Mouse (Mus musculus) bone marrow, adult 2 months (tissue): Measurements from ENCODE around the gene Nt5c1a. TPM values are rescaled to one million over a fixed set of nuclear protein-coding genes. Genes with fewer than 3 reads are reported as not detected.
A peak's percentile ranks its signal among the peaks of the same experiment; 100 is the strongest.

Source experiments
- H3K27ac ChIP-seq: fragments of 200-500 bp; 2 replicates; pipeline ENCODE4 v1.5.1; 2012; ENCODE audit warnings: low read depth, mild to moderate bottlenecking, control low read depth, inconsistent platforms, low read length; ENCODE audit not compliant: control insufficient read depth, poor library complexity, insufficient read depth
- H3K4me1 ChIP-seq: fragments of 200-500 bp; 2 replicates; pipeline ENCODE4 v1.6.1; 2011; ENCODE audit warnings: low read length; ENCODE audit not compliant: control insufficient read depth, insufficient read depth
- H3K4me3 ChIP-seq: fragments of 200-500 bp; replicated peaks from 2 replicates; pipeline ENCODE3; 2011; ENCODE audit warnings: mild to moderate bottlenecking, low read depth, low read length, control low read depth; ENCODE audit not compliant: control insufficient read depth
- CTCF ChIP-seq: fragments of 200-500 bp; IDR thresholded peaks from 2 replicates; pipeline ENCODE4 v1.5.1; 2011; ENCODE audit warnings: low read length, control low read depth; ENCODE audit not compliant: control insufficient read depth, insufficient read depth
- POLR2A ChIP-seq: fragments of 200-500 bp; IDR thresholded peaks from 2 replicates; pipeline ENCODE4 v1.6.1; 2011; ENCODE audit warnings: low read depth, mild to moderate bottlenecking, control low read depth, low read length, borderline replicate concordance; ENCODE audit not compliant: control insufficient read depth
- WGBS: fragments of 180-500 bp; shearing (Covaris S2); methylation state at CpG from one replicate; pipeline ENCODE4 v1.1.7; 2018; 5-methylcytosine and 5-hydroxymethylcytosine counted together
- polyA plus RNA-seq: library from polyadenylated mRNA; stranded (reverse); fragments of >200 nt; gene quantifications from 2 replicates; pipeline ENCODE4 v1.2.4, GENCODE M21; 2011; ENCODE audit warnings: low replicate concordance; ENCODE audit not compliant: missing spikeins, insufficient read depth, insufficient read length

Nt5c1a gene
- polyA plus RNA-seq, 1 experiment, result not detected

DNA sequence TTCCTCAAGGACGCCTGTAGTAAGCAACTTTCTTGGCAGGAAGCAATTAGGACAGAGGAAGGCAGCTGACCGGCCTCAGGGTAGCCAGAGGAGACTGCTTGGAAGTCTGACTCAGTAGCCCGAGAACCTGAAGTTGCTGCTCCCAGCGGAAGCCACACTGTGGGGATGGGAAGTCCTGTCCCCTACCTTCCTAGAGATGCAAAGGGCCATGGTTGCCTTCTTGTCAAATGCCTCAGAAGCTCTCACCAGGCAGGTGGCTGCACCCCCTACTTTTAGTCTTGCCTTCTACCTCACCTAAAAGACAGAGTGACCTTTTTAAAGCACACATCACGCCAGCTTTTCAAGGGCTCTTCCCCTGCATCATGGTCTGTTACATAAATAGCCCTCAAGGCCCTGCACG lies 4.6 kb upstream of the Nt5c1a start:
- TF ChIP-seq POLR2A (no peak), CTCF (no peak)
- no peak overlapping the region for H3K4me3 ChIP-seq
- 45% methylated on average over 6 of the region's 6 CpGs for WGBS
- H3K4me1 ChIP-seq, result no peaks in the 10 kb centered on the region
- H3K27ac ChIP-seq, result no peak overlapping the region

DNA sequence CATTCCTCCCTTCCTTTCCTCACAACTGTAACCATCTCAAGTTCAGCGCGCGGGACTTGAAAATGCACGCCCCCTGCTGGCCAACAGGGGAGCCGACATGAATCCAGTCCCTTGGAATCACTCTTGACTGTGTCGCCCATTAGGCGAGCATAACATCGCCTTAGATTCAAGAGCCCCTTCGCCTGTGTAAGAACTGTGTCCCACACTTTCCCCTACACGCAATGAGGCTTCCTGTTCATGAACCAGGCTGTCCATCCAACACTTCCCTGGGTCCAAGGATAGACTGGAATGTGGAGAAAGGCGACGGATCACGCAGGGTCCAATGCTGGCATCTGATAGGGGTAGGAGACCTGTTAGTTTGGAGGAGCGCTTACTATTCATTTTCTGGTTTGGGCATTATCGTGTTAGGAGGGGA lies 526 bp upstream of the Nt5c1a start:
- Histone ChIP-seq H3K4me1 (no peaks in the 10 kb centered on the region), H3K27ac (no peak overlapping the region), H3K4me3 (no peak overlapping the region)
- WGBS, result 8% methylated on average over 15 of the region's 15 CpGs
- TF ChIP-seq CTCF (peak; percentile 67), POLR2A (no peak)

DNA sequence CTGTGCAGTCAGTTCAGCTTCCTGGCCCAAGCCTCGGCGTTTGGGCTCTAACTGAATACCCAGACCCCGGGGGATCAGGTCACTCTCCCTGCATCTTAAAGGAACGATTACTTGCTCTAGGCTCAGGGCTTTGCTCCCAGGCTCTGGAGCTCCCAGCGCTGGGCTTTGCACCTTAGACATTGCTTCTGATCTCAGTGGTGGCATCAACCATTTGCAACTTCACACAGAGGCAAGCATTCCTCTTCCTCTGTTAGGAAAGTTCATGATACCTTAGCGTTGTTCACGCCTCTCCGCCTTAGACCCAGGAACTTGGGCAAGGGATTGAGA lies 753 bp downstream of the Nt5c1a start:
- no peak for TF ChIP-seq CTCF
- TF ChIP-seq POLR2A, result no peak
- WGBS, result 31% methylated on average over 8 of the region's 8 CpGs
- Histone ChIP-seq H3K27ac (no peak overlapping the region), H3K4me3 (no peak overlapping the region), H3K4me1 (no peaks in the 10 kb centered on the region)

DNA sequence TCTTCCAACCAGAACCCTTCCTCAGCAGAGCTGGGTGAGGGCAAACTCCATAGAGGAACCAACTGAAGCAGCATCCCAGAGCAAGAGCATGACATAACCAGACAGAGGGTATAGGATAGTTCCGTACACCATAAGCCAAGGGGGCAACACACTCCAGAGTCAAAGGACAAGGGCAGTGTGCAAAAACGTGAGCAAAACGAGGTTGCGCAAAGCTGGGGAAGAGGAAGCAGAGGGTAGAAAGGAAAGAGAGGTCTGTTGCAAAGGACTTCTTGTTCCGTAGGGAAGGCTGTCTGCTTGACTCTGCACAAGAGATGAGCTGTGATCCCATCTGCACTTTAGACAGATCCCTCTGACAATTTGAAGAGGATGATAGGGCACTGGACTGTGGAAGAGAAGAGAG lies 6.0 kb downstream of the Nt5c1a start:
- no peak overlapping the region for H3K27ac ChIP-seq
- no peak overlapping the region for H3K4me3 ChIP-seq
- no peaks in the 10 kb centered on the region; the same call in 1 of the 2 replicates for H3K4me1 ChIP-seq
- TF ChIP-seq CTCF (no peak), POLR2A (no peak)
- WGBS, result 19% methylated on average over 5 of the region's 5 CpGs

DNA sequence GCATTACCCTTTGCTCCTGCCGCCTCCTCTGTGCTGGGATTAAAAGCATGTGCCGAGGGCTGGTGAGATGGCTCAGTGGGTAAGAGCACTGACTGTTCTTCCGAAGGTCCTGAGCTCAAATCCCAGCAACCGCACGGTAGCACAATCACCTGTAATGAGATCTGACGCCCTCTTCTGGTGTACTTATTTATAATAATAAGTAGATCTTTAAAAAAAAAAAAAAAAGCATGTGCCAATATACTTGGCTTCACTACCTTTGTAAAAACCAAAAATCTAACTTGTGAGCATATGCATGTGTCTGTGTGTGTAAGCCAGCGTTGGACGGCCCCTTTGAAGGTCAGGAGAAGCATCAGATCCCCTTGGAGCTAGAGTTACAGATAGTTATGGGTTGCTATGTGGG lies 9.7 kb downstream of the Nt5c1a start:
- Histone ChIP-seq H3K27ac (no peak overlapping the region), H3K4me3 (no peak overlapping the region), H3K4me1 (no peaks in the 10 kb centered on the region; the same call in 1 of the 2 replicates)
- 60% methylated on average over 8 of the region's 8 CpGs for WGBS
- TF ChIP-seq CTCF, result no peak
- TF ChIP-seq POLR2A, result no peak

DNA sequence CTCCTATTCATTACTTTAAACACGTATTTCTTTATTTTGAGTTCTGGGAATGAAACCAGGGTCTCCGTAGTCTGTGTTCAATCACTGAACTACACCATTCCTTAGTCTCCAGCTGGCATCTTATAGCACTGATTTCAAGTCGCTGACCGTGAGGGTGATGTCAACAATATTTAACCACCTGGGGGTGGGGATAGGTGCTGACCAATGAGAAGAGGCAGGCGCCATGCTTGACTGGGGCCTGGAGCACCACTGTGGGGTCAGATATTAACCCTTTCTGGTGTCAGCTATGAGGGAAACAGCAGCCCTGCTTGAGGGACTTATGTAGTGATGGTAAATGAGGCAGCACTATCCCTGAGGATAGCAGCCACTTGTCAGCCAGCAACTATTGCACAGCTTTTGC lies 10.1 kb downstream of the Nt5c1a start:
- no peak for TF ChIP-seq POLR2A
- TF ChIP-seq CTCF, result no peak
- no peaks in the 10 kb centered on the region; the same call in 1 of the 2 replicates for H3K4me1 ChIP-seq
- no peak overlapping the region for H3K4me3 ChIP-seq
- 74% methylated on average over 5 of the region's 5 CpGs for WGBS
- H3K27ac ChIP-seq, result no peak overlapping the region

DNA sequence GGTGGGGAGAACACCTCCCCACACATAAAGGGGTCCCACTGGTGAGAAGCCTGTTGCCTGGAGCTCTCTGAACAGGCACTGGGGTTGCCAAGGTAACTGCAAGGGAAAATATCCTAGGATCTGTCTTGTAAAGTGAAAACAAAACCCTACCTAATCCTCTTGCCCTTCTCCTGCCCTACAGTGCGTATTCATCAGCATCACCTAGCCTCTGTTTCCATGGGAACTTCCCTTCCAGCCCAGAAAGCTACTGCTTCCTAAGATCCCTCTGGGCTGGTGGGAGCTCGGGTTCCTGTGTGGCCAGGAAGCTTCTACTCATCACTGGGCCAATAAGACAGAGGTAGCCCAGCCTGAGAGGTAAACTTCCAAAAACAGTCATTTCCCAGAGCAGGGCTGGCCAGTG lies 11.0 kb downstream of the Nt5c1a start:
- WGBS, result 54% methylated on average over 2 of the region's 2 CpGs
- H3K4me3 ChIP-seq, result no peak overlapping the region
- H3K27ac ChIP-seq, result no peak overlapping the region
- H3K4me1 ChIP-seq, result no peaks in the 10 kb centered on the region; the same call in 1 of the 2 replicates
- no peak for TF ChIP-seq CTCF
- no peak for TF ChIP-seq POLR2A

DNA sequence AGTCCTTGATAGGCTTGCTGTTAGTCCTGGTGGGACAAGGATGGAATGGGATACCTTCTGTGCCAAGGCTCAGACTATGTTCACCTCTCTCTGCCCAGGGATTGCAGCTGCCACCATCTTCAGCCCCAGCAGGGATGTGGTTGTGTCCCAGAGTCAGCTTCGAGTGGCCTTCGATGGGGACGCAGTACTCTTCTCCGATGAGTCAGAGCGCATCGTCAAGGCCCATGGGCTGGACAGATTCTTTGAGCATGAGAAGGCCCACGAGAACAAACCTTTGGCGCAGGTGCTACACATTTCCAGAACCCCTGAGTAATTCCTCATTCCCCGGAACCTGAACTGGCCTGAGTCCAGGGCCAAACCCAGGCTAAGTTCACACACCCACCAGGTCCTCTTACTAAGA lies 12.7 kb downstream of the Nt5c1a start:
- no peak overlapping the region for H3K4me3 ChIP-seq

DNA sequence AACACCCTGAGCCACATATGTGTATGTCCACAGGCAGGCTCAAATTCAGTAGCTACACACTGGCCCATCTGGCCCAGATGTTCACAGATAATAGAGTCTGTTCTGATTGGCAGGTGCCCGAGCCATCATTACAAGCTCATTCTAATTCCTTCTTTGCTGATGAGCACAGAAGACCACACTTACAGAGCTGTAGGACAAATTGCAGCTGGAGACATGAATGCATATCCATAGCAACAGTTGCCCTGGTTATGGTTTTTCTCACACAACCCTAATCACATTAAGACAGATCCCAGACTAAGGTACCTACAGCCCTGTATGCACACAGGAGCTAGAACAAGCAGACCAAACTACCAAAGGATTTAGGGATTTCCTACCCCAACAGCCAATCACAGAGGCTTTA lies 14.1 kb downstream of the Nt5c1a start:
- H3K4me1 ChIP-seq, result no peaks in the 10 kb centered on the region
- H3K4me3 ChIP-seq, result no peak overlapping the region
- H3K27ac ChIP-seq, result no peak overlapping the region
- 80% methylated on average over 1 of the region's 1 CpGs for WGBS
- TF ChIP-seq CTCF (no peak), POLR2A (no peak)

More for the DNA sequence above, 12.7 kb downstream of the Nt5c1a start:
- 82% methylated on average over 9 of the region's 9 CpGs for WGBS
- Histone ChIP-seq H3K4me1 (no peaks in the 10 kb centered on the region), H3K27ac (no peak overlapping the region)
- TF ChIP-seq POLR2A, result no peak
- TF ChIP-seq CTCF, result no peak
